Mouse (Mus musculus): ENCODE measurements around the gene Mllt3. TPM values are rescaled to one million over a fixed set of nuclear protein-coding genes. Genes with fewer than 3 reads are reported as not detected.

The Mllt3 gene
- polyA plus RNA-seq, 2 experiments: 23.4 to 41.3 TPM

DNA sequence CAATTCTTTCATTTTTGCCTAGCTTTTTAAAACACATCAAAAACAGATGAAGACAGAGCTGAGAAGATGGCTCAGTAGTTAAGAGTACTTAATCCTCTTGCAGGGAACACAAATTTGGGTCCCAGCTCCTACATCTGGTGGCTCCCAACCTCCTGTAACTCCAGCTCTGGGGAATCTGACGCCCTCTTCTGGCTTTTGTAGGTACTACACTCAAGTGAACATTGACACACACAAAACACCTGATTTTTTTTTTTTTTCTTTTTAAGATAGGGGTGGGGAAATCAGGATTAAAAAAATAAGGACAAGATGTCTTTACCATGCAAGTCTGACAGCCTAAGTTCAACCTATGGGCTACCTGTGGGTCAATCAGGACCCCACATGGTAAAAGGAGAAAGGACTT is 10.5 kb downstream of the Mllt3 start:
- ATAC-seq (ENCODE audit: low FRiP score, low read depth): no peak
- no peak for TF ChIP-seq POLR2A (IDR thresholded peaks at IDR 0.05; ENCODE audit: borderline replicate concordance, extremely low read depth, insufficient read depth, insufficient read length)
- no peaks in the 10 kb centered on the region for H3K27me3 ChIP-seq (ENCODE audit: control insufficient read depth, insufficient read depth, low read length)
- peaks cover 4% of the 10 kb centered on the region for H3K4me1 ChIP-seq (ENCODE audit: control insufficient read depth, insufficient read depth, low read length)
- peaks cover 10% of the 10 kb centered on the region; the same call in 1 of the 2 replicates for H3K36me3 ChIP-seq (ENCODE audit: control insufficient read depth, insufficient read depth, low read length)
- no peak overlapping the region for H3K4me3 ChIP-seq (replicated peaks; ENCODE audit: low read length)
- no peak overlapping the region for H3K9ac ChIP-seq (ENCODE audit: low read depth, low read length, severe bottlenecking)
- H3K4me2 ChIP-seq (replicated peaks; ENCODE audit: low read depth, low read length, severe bottlenecking): no peak overlapping the region
- no peak for DNase-seq (ENCODE audit: low spot score)
- 7% methylated on average over 1 of the region's 1 CpGs for WGBS
- H3K27ac ChIP-seq (replicated peaks; ENCODE audit: low read depth, low read length): no peak overlapping the region
- H3K9me3 ChIP-seq (ENCODE audit: control insufficient read depth, low read length): no peaks in the 10 kb centered on the region

- no peak for DNase-seq (ENCODE audit: low spot score)
- no peak for ATAC-seq (ENCODE audit: low FRiP score, low read depth)
- 54% methylated on average over 5 of the region's 5 CpGs for WGBS
- no peak for TF ChIP-seq POLR2A (IDR thresholded peaks at IDR 0.05; ENCODE audit: borderline replicate concordance, extremely low read depth, insufficient read depth, insufficient read length)
- Histone ChIP-seq H3K4me1 (ENCODE audit: control insufficient read depth, insufficient read depth, low read length) (peaks cover 14% of the 10 kb centered on the region), H3K4me3 (replicated peaks; ENCODE audit: low read length) (no peak overlapping the region), H3K9ac (ENCODE audit: low read depth, low read length, severe bottlenecking) (no peak overlapping the region), H3K36me3 (ENCODE audit: control insufficient read depth, insufficient read depth, low read length) (no peaks in the 10 kb centered on the region), H3K27me3 (ENCODE audit: control insufficient read depth, insufficient read depth, low read length) (no peaks in the 10 kb centered on the region), H3K4me2 (replicated peaks; ENCODE audit: low read depth, low read length, severe bottlenecking) (no peak overlapping the region), H3K9me3 (ENCODE audit: control insufficient read depth, low read length) (no peaks in the 10 kb centered on the region), H3K27ac (replicated peaks; ENCODE audit: low read depth, low read length) (no peak overlapping the region)
Measured at GRCm38 (mm10) chr4:88020421-88020820, 12.7 kb downstream of the Mllt3 start.

GRCm38 (mm10) chr4:88019645-88020044 is 13.5 kb downstream of the Mllt3 start:
- Histone ChIP-seq H3K9ac (ENCODE audit: low read depth, low read length, severe bottlenecking) (no peak overlapping the region), H3K4me3 (replicated peaks; ENCODE audit: low read length) (no peak overlapping the region), H3K27ac (replicated peaks; ENCODE audit: low read depth, low read length) (no peak overlapping the region), H3K4me2 (replicated peaks; ENCODE audit: low read depth, low read length, severe bottlenecking) (no peak overlapping the region), H3K36me3 (ENCODE audit: control insufficient read depth, insufficient read depth, low read length) (no peaks in the 10 kb centered on the region), H3K9me3 (ENCODE audit: control insufficient read depth, low read length) (no peaks in the 10 kb centered on the region), H3K27me3 (ENCODE audit: control insufficient read depth, insufficient read depth, low read length) (no peaks in the 10 kb centered on the region), H3K4me1 (ENCODE audit: control insufficient read depth, insufficient read depth, low read length) (peaks cover 20% of the 10 kb centered on the region)
- no peak for TF ChIP-seq POLR2A (IDR thresholded peaks at IDR 0.05; ENCODE audit: borderline replicate concordance, extremely low read depth, insufficient read depth, insufficient read length)
- DNase-seq (ENCODE audit: low spot score): no peak
- 51% methylated on average over 4 of the region's 4 CpGs for WGBS
- ATAC-seq (ENCODE audit: low FRiP score, low read depth): no peak

GRCm38 (mm10) chr4:88017452-88018350 is 15.5 kb downstream of the Mllt3 start:
- Histone ChIP-seq H3K27ac (replicated peaks; ENCODE audit: low read depth, low read length) (no peak overlapping the region), H3K36me3 (ENCODE audit: control insufficient read depth, insufficient read depth, low read length) (no peaks in the 10 kb centered on the region), H3K27me3 (ENCODE audit: control insufficient read depth, insufficient read depth, low read length) (no peaks in the 10 kb centered on the region), H3K9me3 (ENCODE audit: control insufficient read depth, low read length) (no peaks in the 10 kb centered on the region), H3K4me1 (ENCODE audit: control insufficient read depth, insufficient read depth, low read length) (peaks cover 26% of the 10 kb centered on the region), H3K4me2 (replicated peaks; ENCODE audit: low read depth, low read length, severe bottlenecking) (peak overlapping the region; percentile 16), H3K4me3 (replicated peaks; ENCODE audit: low read length) (no peak overlapping the region), H3K9ac (ENCODE audit: low read depth, low read length, severe bottlenecking) (no peak overlapping the region)
- DNase-seq (ENCODE audit: low spot score): no peak
- TF ChIP-seq POLR2A (IDR thresholded peaks at IDR 0.05; ENCODE audit: borderline replicate concordance, extremely low read depth, insufficient read depth, insufficient read length): no peak
- no peak for ATAC-seq (ENCODE audit: low FRiP score, low read depth)
- 28% methylated on average over 18 of the region's 18 CpGs for WGBS

GRCm38 (mm10) chr4:88015765-88016164 is 17.4 kb downstream of the Mllt3 start:
- H3K4me3 ChIP-seq (replicated peaks; ENCODE audit: low read length): no peak overlapping the region
- H3K9me3 ChIP-seq (ENCODE audit: control insufficient read depth, low read length): no peaks in the 10 kb centered on the region
- H3K4me2 ChIP-seq (replicated peaks; ENCODE audit: low read depth, low read length, severe bottlenecking): no peak overlapping the region
- no peak overlapping the region for H3K9ac ChIP-seq (ENCODE audit: low read depth, low read length, severe bottlenecking)
- WGBS: 61% methylated on average over 5 of the region's 5 CpGs
- H3K4me1 ChIP-seq (ENCODE audit: control insufficient read depth, insufficient read depth, low read length): peaks cover 33% of the 10 kb centered on the region
- no peak for ATAC-seq (ENCODE audit: low FRiP score, low read depth)
- no peaks in the 10 kb centered on the region; the same call in 1 of the 2 replicates for H3K36me3 ChIP-seq (ENCODE audit: control insufficient read depth, insufficient read depth, low read length)
- DNase-seq (ENCODE audit: low spot score): no peak
- H3K27ac ChIP-seq (replicated peaks; ENCODE audit: low read depth, low read length): no peak overlapping the region
- H3K27me3 ChIP-seq (ENCODE audit: control insufficient read depth, insufficient read depth, low read length): no peaks in the 10 kb centered on the region
- no peak for TF ChIP-seq POLR2A (IDR thresholded peaks at IDR 0.05; ENCODE audit: borderline replicate concordance, extremely low read depth, insufficient read depth, insufficient read length)

Measured in limb, embryonic 14.5 days (tissue).